Mouse (Mus musculus) kidney, embryonic 15.5 days (tissue): ENCODE measurements around the gene Upk3b. TPM values are rescaled to one million over a fixed set of nuclear protein-coding genes. Genes with fewer than 3 reads are reported as not detected.
"Not testable (repeated sequence)": the region's sequence is repeated elsewhere in the genome, so short reads cannot be mapped to it uniquely, and the experiment has no call there.

Source experiments
- ATAC-seq: fragments of 200-750 bp; cut with Nextera tagmentation; replicated peaks from 2 replicates; pipeline ENCODE4 v1.8.0; 2017; ENCODE audit warnings: moderate TSS enrichment; ENCODE audit not compliant: low FRiP score
- H3K27ac ChIP-seq: fragments of 300-500 bp; sonication (generic); 2 replicates; pipeline ENCODE4 v1.5.1; 2015; ENCODE audit warnings: mild to moderate bottlenecking, inconsistent platforms
- H3K27me3 ChIP-seq: fragments of 300-500 bp; sonication (generic); 2 replicates; pipeline ENCODE4 v1.6.1; 2015; ENCODE audit warnings: inconsistent platforms
- H3K36me3 ChIP-seq: fragments of 300-500 bp; sonication (generic); 2 replicates; pipeline ENCODE4 v1.6.1; 2015; ENCODE audit warnings: inconsistent platforms
- H3K4me1 ChIP-seq: fragments of 300-500 bp; sonication (generic); 2 replicates; pipeline ENCODE4 v1.6.1; 2015; ENCODE audit warnings: inconsistent platforms
- H3K4me2 ChIP-seq: fragments of 300-500 bp; sonication (generic); 2 replicates; pipeline ENCODE4 v1.6.1; 2015; ENCODE audit warnings: moderate library complexity, mild to moderate bottlenecking, inconsistent platforms
- H3K4me3 ChIP-seq: fragments of 300-500 bp; sonication (generic); replicated peaks from 2 replicates; pipeline ENCODE4 v1.5.1; 2015; ENCODE audit warnings: mild to moderate bottlenecking, inconsistent platforms
- H3K9ac ChIP-seq: fragments of 300-500 bp; sonication (generic); 2 replicates; pipeline ENCODE4 v1.6.1; 2015; ENCODE audit warnings: mild to moderate bottlenecking, inconsistent platforms
- H3K9me3 ChIP-seq: fragments of 300-500 bp; sonication (generic); replicated peaks from 2 replicates; pipeline ENCODE4 v1.6.1; 2016; ENCODE audit warnings: inconsistent platforms
- WGBS: fragments of 180-500 bp; shearing (Covaris S2); methylation state at CpG from one replicate; pipeline ENCODE4 v1.1.7; 2015; ENCODE audit warnings: mixed read lengths; 5-methylcytosine and 5-hydroxymethylcytosine counted together
- polyA plus RNA-seq: library from polyadenylated mRNA; unstranded; fragments of >200 nt; fragmentation: Nextera tagmentation; extraction: Ambion mirVana; gene quantifications from 2 replicates; pipeline ENCODE4 v1.2.1, GENCODE M21; 2015

Upk3b gene
- polyA plus RNA-seq, 1 experiment from 2014 or later: 5.9 TPM

DNA sequence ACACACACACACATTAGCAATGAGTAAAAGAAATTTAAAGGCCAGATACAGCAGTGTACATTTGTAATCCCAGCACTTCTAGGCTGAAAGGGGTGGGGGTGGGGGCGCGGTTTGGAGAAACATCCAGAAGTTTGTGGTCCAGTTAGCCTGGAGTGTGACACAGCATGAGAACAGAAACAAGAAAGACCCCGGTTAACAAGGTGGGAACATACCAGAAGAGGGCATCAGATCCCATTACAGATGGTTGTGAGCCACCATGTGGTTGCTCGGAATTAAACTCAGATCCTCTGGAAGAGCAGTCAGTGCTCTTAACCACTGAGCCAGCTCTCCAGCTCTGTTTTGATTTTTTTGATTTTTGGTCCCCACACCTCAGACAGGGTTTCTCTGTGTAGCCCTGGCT, 17.8 kb downstream of the Upk3b start:
- Histone ChIP-seq H3K4me1 (peaks cover 39% of the 10 kb centered on the region), H3K27me3 (no peaks in the 10 kb centered on the region), H3K9ac (no peak overlapping the region), H3K36me3 (no peaks in the 10 kb centered on the region), H3K27ac (no peak overlapping the region), H3K9me3 (no peaks in the 10 kb centered on the region), H3K4me3 (no peak overlapping the region), H3K4me2 (no peak overlapping the region)
- no peak for ATAC-seq
- 42% methylated on average over 4 of the region's 4 CpGs for WGBS

GRCm38 (mm10) chr5:136057085-136057484, 18.8 kb downstream of the Upk3b start:
- no peak overlapping the region for H3K4me3 ChIP-seq
- H3K9me3 ChIP-seq: no peaks in the 10 kb centered on the region
- H3K27me3 ChIP-seq: no peaks in the 10 kb centered on the region
- H3K9ac ChIP-seq: no peak overlapping the region
- 25% methylated on average over 8 of the region's 8 CpGs for WGBS
- ATAC-seq: no peak
- 0 out of 2 replicates have a peak overlapping the region, but pooled peaks have one; percentile 5 for H3K4me2 ChIP-seq
- H3K36me3 ChIP-seq: no peaks in the 10 kb centered on the region
- peaks cover 32% of the 10 kb centered on the region for H3K4me1 ChIP-seq
- H3K27ac ChIP-seq: no peak overlapping the region; the same call in 1 of the 2 replicates

GRCm38 (mm10) chr5:136061567-136061966, 23.3 kb downstream of the Upk3b start:
- Histone ChIP-seq H3K9ac (no peak overlapping the region; the same call in 1 of the 2 replicates), H3K27me3 (no peaks in the 10 kb centered on the region)
- 0 out of 2 replicates have a peak, but pooled peaks have one; percentile 68 for ATAC-seq

GRCm38 (mm10) chr5:136063920-136064319, 25.6 kb downstream of the Upk3b start:
- Histone ChIP-seq H3K36me3 (no peaks in the 10 kb centered on the region), H3K27ac (no peak overlapping the region), H3K27me3 (no peaks in the 10 kb centered on the region), H3K4me2 (no peak overlapping the region), H3K4me1 (peaks cover 10% of the 10 kb centered on the region; the same call in 1 of the 2 replicates), H3K9me3 (no peaks in the 10 kb centered on the region), H3K4me3 (no peak overlapping the region), H3K9ac (no peak overlapping the region)
- WGBS: 91% methylated on average over 10 of the region's 10 CpGs
- ATAC-seq: no peak

More at GRCm38 (mm10) chr5:136061567-136061966, 23.3 kb downstream of the Upk3b start:
- H3K4me3 ChIP-seq: no peak overlapping the region
- no peak overlapping the region for H3K27ac ChIP-seq
- 11% methylated on average over 12 of the region's 12 CpGs for WGBS
- H3K9me3 ChIP-seq: no peaks in the 10 kb centered on the region
- no peaks in the 10 kb centered on the region for H3K36me3 ChIP-seq
- no peak overlapping the region for H3K4me2 ChIP-seq
- peaks cover 18% of the 10 kb centered on the region for H3K4me1 ChIP-seq

DNA sequence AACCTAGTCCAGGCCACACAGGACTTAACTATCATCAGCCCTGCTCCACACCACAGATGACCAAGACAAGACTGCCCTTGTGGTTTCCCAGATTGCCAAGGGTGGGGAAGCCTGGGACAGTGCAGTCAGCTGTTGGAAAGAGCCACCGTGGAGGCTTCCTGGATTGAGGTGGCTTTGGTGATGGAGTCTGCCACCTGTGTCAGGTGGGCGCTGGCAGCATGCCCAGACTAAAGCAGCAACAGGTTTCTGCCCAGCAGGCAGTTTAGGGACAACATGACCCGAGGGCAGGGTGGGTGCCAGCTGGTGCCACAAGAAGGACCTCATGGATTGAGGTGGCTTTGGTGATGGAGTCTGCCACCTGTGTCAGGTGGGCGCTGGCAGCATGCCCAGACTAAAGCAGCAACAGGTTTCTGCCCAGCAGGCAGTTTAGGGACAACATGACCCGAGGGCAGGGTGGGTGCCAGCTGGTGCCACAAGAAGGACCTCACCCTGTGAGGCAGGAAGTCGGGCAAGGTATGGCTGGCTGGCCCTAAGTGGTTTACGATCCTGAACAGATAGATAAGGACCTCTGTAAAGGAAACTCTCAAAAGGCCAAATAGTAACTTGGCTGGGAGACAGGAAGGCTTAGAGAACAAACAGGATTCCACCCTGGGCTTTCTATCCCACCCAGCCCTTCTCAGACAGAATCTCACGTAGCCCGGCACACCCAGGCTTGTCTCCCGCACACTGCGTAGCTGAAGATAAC, 28.3 kb downstream of the Upk3b start:
- 68% methylated on average over 11 of the region's 11 CpGs for WGBS
- not testable (repeated sequence) for ATAC-seq

GRCm38 (mm10) chr5:136069411-136069810, 31.1 kb downstream of the Upk3b start:
- no peaks in the 10 kb centered on the region for H3K4me1 ChIP-seq
- H3K36me3 ChIP-seq: no peaks in the 10 kb centered on the region
- no peaks in the 10 kb centered on the region for H3K27me3 ChIP-seq
- no peak overlapping the region for H3K9ac ChIP-seq
- 71% methylated on average over 2 of the region's 2 CpGs for WGBS
- H3K4me3 ChIP-seq: no peak overlapping the region
- no peaks in the 10 kb centered on the region for H3K9me3 ChIP-seq
- no peak overlapping the region for H3K27ac ChIP-seq
- no peak for ATAC-seq
- no peak overlapping the region for H3K4me2 ChIP-seq

More for the DNA sequence above, 28.3 kb downstream of the Upk3b start:
- H3K27ac ChIP-seq, H3K4me2 ChIP-seq, H3K4me3 ChIP-seq, H3K4me1 ChIP-seq, H3K36me3 ChIP-seq, H3K9ac ChIP-seq, H3K27me3 ChIP-seq, H3K9me3 ChIP-seq: not testable (repeated sequence)

GRCm38 (mm10) chr5:136073051-136073450, 34.8 kb downstream of the Upk3b start:
- Histone ChIP-seq H3K36me3 (no peaks in the 10 kb centered on the region), H3K27ac (no peak overlapping the region), H3K4me2 (no peak overlapping the region), H3K9me3 (no peaks in the 10 kb centered on the region), H3K4me3 (no peak overlapping the region), H3K27me3 (no peaks in the 10 kb centered on the region), H3K4me1 (peaks cover 12% of the 10 kb centered on the region; the same call in 1 of the 2 replicates), H3K9ac (no peak overlapping the region)
- no peak for ATAC-seq
- WGBS: 50% methylated on average over 6 of the region's 6 CpGs

- 74% methylated on average over 11 of the region's 11 CpGs for WGBS
- no peak overlapping the region for H3K27ac ChIP-seq
- H3K9ac ChIP-seq: no peak overlapping the region
- H3K9me3 ChIP-seq: no peaks in the 10 kb centered on the region
- H3K4me3 ChIP-seq: no peak overlapping the region
- H3K36me3 ChIP-seq: no peaks in the 10 kb centered on the region
- H3K27me3 ChIP-seq: no peaks in the 10 kb centered on the region
- H3K4me2 ChIP-seq: no peak overlapping the region
- H3K4me1 ChIP-seq: peaks cover 12% of the 10 kb centered on the region; the same call in 1 of the 2 replicates
- ATAC-seq: no peak
Observed at GRCm38 (mm10) chr5:136073526-136073925, 35.2 kb downstream of the Upk3b start.

DNA sequence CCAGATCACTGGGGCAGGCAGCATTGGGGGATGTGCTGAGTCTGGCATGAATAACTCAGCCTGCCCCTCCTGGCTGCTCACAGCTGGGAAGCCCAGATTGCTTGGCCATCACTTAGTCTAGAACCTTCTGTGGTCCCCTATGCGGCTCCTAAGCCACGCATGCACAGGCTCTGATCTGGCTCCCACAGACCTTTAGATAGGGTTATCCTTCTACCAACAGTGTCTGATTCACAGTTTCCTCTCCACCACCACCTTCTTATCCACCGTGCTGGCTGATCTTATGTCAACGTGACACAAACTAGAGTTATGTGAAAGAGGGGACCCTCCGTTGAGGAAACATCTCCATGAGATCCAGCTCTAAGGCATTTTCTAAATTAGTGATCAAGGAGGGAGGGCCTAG, 36.8 kb downstream of the Upk3b start:
- no peak for ATAC-seq
- Histone ChIP-seq H3K9me3 (no peaks in the 10 kb centered on the region), H3K27ac (no peak overlapping the region), H3K36me3 (no peaks in the 10 kb centered on the region), H3K9ac (no peak overlapping the region), H3K4me3 (no peak overlapping the region), H3K27me3 (no peaks in the 10 kb centered on the region), H3K4me2 (no peak overlapping the region), H3K4me1 (peaks cover 12% of the 10 kb centered on the region; the same call in 1 of the 2 replicates)
- 85% methylated on average over 5 of the region's 5 CpGs for WGBS

GRCm38 (mm10) chr5:136076284-136076683, 38.0 kb downstream of the Upk3b start:
- peak overlapping the region; percentile 79 for H3K27ac ChIP-seq

DNA sequence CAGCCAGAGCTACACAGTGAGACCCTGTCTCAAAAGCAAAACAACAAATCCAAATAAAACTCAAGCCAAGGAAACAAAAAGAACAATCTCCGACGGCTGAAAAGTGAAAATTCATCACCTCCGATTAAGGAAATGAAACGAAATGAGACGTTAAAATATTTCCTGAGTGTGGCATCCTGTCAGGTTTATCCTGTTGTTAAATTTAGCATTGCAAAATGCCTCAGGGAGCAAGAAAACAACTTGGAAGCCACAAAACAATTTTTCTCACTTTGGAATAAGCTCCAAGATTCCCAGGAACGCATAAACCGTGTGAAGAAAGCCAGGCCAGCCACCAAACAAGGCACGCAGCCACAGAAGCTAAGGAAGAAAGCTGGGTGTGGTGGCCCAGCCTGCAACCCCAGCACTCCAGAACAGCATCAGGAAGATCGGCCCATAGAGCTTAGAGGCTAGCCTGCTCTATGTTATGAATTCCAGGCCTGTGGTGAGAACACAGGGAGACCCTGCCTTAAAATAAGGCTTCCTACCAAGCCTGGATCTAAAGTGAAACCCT, 38.8 kb downstream of the Upk3b start:
- peaks cover 12% of the 10 kb centered on the region; the same call in 1 of the 2 replicates for H3K4me1 ChIP-seq
- no peak for ATAC-seq

More at GRCm38 (mm10) chr5:136076284-136076683, 38.0 kb downstream of the Upk3b start:
- H3K27me3 ChIP-seq: no peaks in the 10 kb centered on the region
- 0 out of 2 replicates have a peak, but pooled peaks have one; percentile 32 for ATAC-seq
- WGBS: 26% methylated on average over 7 of the region's 7 CpGs
- H3K36me3 ChIP-seq: no peaks in the 10 kb centered on the region
- H3K4me3 ChIP-seq: no peak overlapping the region
- no peak overlapping the region for H3K4me2 ChIP-seq
- H3K9ac ChIP-seq: no peak overlapping the region
- H3K9me3 ChIP-seq: no peaks in the 10 kb centered on the region
- H3K4me1 ChIP-seq: peaks cover 12% of the 10 kb centered on the region; the same call in 1 of the 2 replicates

GRCm38 (mm10) chr5:136078136-136078535, 39.8 kb downstream of the Upk3b start:
- H3K9ac ChIP-seq: no peak overlapping the region
- ATAC-seq: no peak
- no peak overlapping the region for H3K27ac ChIP-seq
- no peaks in the 10 kb centered on the region for H3K9me3 ChIP-seq
- no peak overlapping the region for H3K4me3 ChIP-seq
- H3K4me1 ChIP-seq: peaks cover 13% of the 10 kb centered on the region; the same call in 1 of the 2 replicates
- no peaks in the 10 kb centered on the region for H3K27me3 ChIP-seq
- H3K4me2 ChIP-seq: no peak overlapping the region
- no peaks in the 10 kb centered on the region for H3K36me3 ChIP-seq
- WGBS: 93% methylated on average over 5 of the region's 5 CpGs

More for the DNA sequence above, 38.8 kb downstream of the Upk3b start:
- H3K27me3 ChIP-seq: no peaks in the 10 kb centered on the region
- 61% methylated on average over 9 of the region's 9 CpGs for WGBS
- no peak overlapping the region for H3K4me3 ChIP-seq
- no peak overlapping the region for H3K4me2 ChIP-seq
- no peak overlapping the region for H3K9ac ChIP-seq
- no peaks in the 10 kb centered on the region for H3K36me3 ChIP-seq
- peak overlapping the region; percentile 79 for H3K27ac ChIP-seq
- H3K9me3 ChIP-seq: no peaks in the 10 kb centered on the region
